Mouse (Mus musculus) B cell, adult 2 months (primary cell): ENCODE data around the gene Nudt17.
"Not testable (repeated sequence)": the region's sequence is repeated elsewhere in the genome, so short reads cannot be mapped to it uniquely, and the experiment has no call there.

ENCODE experiments used
- DNase-seq, 2 experiments: peaks; one replicate each; pipeline ENCODE4 v3.0.0; 2022

Nudt17 gene

GRCm38 (mm10) chr3:96669727-96670468, 38.5 kb downstream of the Nudt17 start, which contains the start of gene Ankrd35:
TSS of gene Ankrd35 (plus strand) at chr3:96670131.
- peak; percentile 84 to 87 for DNase-seq

DNA sequence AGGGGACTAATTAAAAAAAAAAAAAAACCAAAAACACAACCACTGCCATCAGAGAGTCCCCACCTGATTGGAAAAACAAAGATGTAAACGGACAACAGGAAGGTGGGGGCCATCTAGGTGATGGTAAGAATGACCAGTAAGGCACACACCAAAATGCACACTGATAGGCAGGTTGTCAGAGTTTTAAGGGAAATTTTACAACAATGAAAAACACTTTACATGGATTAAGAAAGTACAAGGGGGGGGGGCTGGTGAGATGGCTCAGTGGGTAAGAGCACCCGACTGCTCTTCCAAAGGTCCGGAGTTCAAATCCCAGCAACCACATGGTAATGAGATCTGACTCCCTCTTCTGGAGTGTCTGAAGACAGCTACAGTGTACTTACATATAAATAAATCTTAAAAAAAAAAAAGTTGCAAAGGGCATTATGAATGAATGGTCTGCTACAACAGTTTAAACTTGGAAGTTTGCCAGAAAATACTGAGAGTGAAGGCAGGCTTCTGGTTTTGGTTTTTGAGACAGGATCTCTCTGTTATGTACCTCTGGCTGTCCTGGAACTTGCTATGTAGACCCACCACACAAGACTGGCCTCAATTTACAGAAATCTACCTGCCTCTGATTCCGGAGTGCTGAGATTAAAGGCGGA, 39.8 kb downstream of the Nudt17 start:
- DNase-seq = no peak

GRCm38 (mm10) chr3:96667316-96667715, 41.0 kb downstream of the Nudt17 start:
- DNase-seq = peak; percentile 40 to 43

DNA sequence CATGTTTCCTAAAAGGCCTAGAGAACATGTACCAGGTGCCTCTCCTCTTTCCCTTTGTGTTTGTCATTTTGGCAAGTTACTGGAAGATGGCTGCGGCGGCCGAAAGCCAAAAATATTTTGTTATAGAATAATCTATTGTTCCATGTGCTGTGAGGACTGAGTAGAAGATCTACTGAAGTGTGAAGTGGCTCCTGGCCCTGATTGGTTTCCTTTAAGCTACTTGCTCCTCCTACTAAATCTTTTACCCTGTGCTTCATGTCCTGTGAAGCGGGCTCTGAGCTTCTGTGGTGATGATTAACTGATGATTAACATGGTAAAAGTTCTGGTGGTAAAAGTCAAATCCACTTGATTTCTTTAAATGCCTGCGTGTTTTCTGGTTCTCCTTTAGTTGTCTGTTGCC, 41.4 kb downstream of the Nudt17 start:
- DNase-seq = no peak

GRCm38 (mm10) chr3:96665732-96666363, 42.5 kb downstream of the Nudt17 start:
- DNase-seq = not testable (repeated sequence)

DNA sequence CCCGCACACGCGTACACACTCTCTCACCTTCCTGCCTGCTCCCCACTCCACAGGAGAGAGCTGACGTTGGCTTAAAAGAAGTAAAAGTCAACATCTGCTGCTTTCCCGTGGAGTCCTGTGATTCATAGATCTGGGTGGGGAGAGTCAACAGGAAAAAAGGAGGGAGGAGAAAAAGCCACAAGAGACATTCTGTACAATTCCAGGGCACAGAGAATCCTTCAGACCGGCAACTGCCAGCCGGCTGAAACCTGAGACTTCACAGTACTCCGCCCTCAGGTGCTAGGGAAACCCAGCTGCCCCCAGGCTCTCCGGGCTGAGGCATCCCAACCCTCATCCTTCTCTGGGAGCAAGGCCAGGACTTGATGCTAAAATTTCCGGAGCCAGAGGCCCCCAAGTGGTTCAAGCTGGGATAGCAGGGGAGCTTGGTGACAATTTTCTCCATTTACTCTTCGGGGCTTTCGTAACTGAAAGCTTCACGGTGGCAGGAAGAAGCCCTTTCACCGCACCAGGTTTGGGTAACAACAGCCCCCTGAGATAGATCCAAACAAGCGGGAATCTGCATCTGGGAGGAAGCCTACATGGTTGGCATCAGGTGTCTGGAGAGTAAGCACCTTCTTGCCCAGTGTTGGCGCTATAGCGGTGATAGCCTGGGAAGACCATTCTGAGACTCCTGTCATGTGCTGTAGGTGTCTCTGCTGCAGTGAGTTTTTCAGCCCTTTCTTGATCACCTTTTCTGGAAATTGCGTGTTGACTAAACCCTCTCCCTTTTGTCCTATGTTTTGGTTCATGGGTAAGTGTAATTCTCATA, 44.7 kb downstream of the Nudt17 start:
- peak; percentile 73 to 76 for DNase-seq

- DNase-seq = no peak
Measured at GRCm38 (mm10) chr3:96662731-96663316, 45.5 kb downstream of the Nudt17 start.

DNA sequence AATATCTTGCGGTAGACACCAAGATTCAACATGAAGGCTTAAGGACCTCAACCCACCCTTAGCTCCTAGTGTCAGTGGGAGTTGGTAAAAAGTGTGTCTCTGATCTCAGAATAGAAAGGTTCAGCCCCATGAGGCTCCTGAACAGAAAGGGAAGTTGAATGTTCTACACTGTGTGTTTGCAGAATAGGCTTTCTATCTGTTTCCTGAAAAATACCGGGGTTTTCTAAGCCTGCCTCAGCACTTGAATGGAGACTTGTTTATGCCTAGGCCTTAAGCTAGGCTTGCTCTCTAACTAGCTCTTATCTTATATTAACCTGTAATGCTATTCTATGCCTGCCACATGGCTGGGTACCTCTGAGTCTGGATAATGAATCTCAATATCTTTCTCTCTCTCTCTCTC, 47.5 kb downstream of the Nudt17 start:
- DNase-seq = peak; percentile 16 to 28
